Mouse (Mus musculus) bone marrow, adult 2 months (tissue): ENCODE data around the gene Stpg4.

Experiments used
- CTCF ChIP-seq: fragments of 200-500 bp; IDR thresholded peaks from 2 replicates; pipeline ENCODE4 v1.5.1; 2011; ENCODE audit warnings: low read length, control low read depth; ENCODE audit not compliant: control insufficient read depth, insufficient read depth
- POLR2A ChIP-seq: fragments of 200-500 bp; IDR thresholded peaks from 2 replicates; pipeline ENCODE4 v1.6.1; 2011; ENCODE audit warnings: low read depth, mild to moderate bottlenecking, control low read depth, low read length, borderline replicate concordance; ENCODE audit not compliant: control insufficient read depth

- TF ChIP-seq CTCF (no peak), POLR2A (no peak)
Observed at GRCm38 (mm10) chr17:87439441-87439840, 11.9 kb upstream of the Stpg4 start.
